Mouse (Mus musculus): ENCODE results near the gene Ezh1.

DNA sequence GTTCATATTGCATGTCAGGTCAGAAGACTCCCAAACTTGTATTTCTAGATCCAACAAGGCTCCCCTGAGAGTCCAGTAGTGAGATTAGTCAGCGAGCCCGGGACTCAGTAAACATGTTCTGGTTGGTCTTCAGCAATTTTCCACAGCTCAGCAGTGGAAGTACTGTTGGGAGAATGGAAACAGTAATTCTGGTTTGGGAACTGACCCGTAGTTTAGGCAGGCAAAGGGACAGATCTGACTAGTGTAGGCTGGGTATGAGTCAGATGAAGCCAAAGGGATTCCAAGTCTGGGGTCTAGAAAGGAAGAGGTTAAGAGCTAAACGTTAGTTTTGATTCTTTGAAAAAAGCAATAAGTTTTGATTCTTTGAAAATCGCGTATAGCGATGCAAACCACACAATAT, 26.7 kb upstream of the Ezh1 start:
- TF ChIP-seq GATA1 (IDR thresholded peaks at IDR 0.05; ENCODE audit: low read length) (no peak), TAL1 (IDR thresholded peaks at IDR 0.05; ENCODE audit: low read length) (no peak)

All from erythroblast, embryonic 14.5 days (primary cell).